Mouse (Mus musculus) cerebellum, postnatal 14 days (tissue): ENCODE results near the gene Gm44805.

Experiments
- DNase-seq, 2 experiments: peaks; one replicate each; pipeline ENCODE4 v3.0.0; 2021; ENCODE audit warnings: mixed read lengths in 2 of 2

The Gm44805 gene

DNA sequence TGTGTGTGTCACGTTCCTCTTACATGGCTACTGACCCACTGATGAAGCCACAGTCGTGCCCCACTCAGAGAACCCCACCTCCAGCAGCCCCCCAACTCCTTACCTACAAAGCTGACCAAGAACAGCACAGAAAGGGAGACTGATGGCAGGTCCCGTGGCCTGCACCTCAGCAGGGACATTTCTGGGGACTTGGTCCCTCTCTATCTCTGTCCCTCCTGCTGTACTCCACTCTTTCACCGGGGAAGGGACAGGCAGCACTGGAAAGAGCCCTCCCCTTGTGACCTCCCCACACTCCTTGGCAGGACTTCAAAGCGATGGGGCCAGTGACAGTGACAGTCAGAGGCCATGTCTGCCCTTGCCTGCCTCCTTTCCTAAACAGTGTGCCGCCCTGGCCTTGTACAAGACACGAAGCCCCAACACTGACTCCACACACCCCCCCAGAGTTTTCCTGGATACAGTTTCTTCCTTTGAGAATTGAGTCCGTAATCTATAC is at the start of gene Gm44805, which contains the start of gene Apoc4:
TSS of gene Gm44805 (minus strand) at position 222 of the 493 bp plus-strand sequence.
TSS of gene Apoc4 (minus strand) at position 278 of the 493 bp plus-strand sequence.
- DNase-seq = no peak

DNA sequence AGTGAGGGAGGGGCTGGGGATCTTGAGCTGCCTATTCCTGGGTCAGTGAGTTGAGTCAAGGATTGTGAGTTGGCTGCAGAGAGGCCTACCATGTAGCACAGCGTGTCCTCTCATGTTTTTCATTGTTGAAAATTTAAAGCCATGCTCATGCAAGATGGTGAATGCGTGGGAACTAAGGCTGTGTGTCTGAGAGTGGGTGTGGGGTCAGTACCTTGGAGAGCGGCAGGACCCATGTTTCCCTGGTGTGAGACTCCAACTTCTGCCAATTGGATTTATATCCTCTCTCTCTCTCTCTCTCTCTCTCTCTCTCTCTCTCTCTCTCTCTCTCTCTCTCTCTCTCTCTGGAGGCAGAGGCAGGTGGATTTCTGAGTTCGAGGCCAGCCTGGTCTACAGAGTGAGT is 45.3 kb upstream of the Gm44805 start:
- no peak for DNase-seq

DNA sequence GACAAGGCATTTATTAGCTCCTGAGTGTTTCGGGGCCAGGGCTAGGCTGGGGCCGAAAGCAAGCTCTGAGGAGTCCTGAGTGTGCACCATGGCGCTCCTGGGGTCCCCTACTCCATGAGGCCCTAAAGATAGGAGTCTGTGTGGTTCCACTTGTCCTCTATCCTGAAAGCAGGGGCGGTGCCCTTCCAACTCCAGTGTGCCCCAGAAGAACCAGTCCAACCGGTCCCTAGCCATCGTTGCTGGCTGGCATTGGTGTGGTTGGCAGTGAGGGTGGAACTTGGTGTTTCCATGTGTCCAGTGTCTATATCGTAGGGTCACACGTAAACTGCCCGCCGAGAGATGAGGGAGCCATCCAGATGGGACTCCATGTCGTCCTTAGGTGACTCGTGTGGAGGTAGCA is 42.9 kb upstream of the Gm44805 start:
- no peak for DNase-seq

DNA sequence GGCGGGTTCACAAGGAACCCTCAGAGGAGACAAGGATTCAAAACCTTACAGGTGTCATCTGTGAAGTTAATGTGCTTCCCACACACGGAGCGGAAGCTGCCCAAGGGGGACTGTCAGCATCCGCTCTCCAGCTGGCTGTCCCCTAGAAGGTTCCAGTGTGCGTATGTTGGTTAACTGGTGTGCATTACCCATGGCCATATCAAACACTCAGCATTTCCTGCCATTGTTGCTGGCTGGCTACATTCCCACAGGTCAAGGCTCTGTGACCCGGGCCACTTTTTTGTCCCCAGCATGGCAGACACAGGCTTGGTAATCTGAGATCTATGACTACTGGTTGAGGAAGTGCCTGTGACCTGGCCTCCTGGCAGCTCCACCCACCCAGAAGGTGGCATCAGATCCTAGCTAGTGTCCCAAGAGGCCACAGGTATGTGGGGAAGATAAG is 41.6 kb upstream of the Gm44805 start:
- no peak for DNase-seq

DNA sequence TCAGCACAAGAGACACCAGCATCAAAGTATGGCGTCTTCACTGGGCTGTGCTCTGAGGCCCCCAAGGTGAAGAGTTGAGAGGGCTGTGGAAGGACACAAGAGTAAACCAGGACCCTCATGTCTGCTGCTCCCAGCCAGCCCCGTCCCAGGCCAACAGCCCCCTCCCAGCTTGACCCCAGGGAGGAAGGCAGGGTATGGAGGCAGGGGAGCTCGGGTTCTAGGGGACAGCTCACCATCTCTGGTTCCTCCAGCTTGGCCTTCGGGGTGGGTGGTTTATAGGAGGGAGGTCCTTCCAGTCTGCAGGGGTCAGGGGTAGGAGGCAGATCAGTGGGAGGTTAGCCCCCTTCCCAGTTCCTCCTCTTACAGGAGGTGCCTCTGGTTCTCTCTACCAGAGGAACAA is 38.0 kb upstream of the Gm44805 start:
- DNase-seq = no peak

DNA sequence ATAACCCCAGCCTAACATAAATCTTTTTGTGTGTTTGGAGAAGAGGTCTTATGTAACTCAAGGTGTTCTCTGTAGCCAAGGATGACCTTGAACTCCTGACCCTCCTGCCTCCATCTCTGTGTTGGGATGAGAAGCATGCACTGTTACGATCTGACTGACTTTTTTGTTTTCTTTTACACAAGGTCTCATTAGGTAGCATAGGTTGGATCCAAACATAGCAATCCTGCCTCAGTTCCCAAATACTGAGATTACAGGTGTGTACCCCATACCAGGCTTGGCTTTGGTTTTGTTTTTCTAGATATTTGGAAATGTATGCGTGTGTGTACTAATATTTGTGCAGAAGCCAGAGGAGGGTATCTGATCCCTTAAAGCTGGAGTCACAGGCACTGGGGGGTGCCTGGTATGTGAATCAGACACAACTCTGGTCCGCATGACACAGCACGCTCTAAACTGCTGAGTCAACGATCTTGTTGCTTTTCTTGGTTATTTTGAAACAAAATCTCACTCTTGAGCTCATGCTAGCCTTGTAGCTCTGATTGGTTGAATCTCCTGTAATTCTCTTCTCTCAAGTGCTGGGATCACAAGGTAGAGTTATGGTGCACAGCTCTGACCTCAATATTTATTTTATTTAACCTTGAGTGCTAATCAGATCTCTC is 37.2 kb upstream of the Gm44805 start:
- no peak for DNase-seq

DNA sequence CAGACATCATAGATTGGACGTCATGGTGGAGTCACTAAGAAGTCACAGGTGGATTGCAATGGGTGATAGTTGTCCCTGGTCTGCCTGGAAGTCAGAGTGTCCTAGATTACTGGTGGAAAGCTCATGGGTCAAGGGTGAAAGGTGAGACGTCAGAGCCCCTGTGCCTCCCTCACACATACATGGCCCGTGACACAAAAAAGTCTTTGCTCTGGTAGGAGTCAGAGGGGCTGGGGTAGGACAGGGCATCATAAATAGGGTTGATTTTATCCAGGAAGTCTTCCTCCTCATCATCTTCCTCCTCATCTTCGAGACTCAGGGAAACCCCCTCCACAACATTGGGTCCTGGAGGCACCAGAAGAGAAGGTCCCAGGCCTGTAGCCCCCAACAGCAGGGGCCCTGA is 36.1 kb upstream of the Gm44805 start:
- no peak for DNase-seq

DNA sequence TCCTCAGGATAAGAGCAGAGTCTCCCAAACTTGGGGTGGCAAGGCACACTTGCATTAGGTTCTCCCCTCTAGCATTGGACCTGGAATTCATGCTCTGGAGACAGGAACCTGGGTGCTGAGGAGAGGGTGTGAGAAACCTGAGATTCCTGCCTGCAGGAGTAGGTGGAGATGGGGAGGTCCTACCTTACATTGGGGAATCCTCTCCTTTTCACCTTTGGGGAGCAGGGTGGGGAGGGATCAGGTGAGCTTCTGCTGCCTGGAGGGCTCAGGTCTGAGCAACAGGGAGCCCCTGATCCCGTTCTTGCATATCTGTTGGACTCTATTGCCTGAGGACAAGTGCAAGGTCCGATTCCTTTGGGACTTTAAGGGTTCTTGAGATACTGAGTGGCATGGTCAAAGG is 35.6 kb upstream of the Gm44805 start:
- DNase-seq = no peak

DNA sequence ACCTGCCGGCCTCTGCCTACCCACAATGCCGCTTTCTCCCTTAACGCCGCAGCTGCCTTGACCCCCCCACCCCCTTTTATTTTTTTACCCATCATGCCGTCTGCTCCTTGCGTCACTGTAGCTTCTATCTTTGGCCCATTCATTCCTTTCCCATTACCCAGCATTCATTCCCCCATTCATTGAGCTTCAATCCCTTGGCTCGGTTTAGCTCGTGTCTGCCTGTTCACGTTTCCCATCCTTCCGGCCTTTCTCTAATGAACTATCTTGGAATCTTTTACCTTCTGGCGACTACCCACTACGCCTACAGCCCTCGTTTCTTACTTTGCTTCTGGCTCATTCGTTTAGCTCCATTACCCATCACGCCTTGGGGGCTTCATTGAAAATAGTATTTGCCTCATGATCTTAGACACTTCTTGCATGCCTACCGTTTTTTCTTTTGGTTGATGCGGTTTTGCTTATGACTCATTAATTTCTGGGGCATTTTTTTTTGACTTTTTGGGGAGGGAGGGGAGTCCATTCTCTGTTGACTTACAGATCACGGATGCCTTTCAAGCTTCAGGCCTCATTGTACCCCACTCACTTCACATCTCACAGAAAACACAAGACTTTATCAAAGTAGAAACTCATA is 34.9 kb upstream of the Gm44805 start:
- DNase-seq = no peak

DNA sequence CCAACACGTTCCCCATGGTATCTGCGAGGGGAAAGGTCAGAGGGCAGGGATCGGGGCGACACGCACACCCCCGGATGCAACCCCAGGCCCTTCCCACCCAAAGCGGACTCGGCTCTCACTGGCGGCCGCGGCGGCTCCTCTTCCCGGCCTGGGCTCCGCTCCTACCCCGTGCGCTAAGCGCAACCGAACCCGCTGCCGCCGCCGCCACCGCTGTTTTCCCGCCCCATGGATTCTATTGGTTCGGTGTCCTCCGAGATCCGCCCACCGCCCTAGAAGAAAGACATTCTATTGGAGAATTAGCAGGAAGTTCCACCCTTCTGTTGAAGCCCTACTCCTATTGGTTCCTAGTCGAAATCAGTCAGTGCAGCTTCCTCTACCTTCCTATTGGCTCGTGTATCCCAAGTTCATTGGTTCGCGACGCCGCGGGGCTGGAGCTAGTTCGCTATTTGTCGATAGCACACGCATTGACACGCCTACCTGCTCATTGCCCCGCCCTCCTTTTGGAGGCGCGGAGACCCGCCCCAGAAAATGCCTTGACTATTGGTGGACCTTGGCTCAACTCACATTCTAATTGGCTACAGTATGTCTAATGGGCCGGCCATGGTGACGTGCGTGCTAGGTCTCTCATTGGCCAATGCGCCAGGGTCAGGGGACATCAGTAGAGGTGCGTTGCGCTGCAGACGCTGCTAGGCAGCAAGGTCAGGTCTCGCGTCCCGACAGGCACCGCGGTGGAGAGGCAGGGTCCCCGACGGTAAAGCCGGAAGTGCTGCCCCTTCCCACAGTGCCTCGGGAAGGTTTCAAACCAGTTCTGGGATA is 34.2 kb upstream of the Gm44805 start, which contains the start of gene Tomm40:
TSS of gene Tomm40 (minus strand) at position 200 of the 816 bp plus-strand sequence.
- peak; percentile 99 for DNase-seq

DNA sequence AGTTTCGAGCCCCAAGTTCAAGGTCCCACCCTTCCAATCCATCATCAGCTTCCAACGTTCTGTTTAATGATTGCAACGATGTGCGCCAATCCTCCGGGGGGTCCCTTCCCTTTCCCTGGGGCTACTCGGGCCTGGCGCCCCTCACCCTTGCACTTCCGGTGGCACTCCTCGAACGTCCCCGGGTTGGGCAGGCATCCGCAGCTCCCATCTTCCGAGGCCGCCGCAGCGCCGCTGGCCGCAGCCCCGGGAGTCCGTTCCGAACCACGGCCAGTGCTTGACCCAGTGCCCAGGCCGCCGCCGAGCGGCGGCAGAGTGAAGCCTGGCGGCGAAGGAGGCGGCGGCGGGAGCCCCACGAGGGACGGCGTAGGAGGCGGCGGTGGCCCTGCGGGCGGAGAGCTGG is 33.6 kb upstream of the Gm44805 start:
- peak in 1 of 2 experiments; percentile 65 for DNase-seq

DNA sequence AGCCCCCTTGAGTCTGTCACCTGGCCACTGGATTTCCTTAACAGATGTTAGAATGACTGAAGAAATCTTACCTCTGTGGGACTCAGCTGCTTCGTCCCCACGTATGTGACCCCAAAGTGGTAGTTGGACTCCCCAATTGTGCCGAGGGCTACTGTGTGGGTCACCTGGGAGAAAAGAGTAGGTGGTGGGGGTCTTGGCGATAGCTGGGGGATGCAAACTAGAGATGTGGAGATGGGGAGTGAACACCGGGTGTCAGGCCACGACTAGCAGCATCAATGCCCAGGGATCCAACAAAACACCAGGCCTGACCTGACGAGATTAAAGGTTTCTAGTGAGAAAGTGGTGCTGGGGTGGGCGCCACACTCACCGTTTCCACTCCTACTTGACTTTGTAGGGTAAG is 32.4 kb upstream of the Gm44805 start:
- no peak for DNase-seq

DNA sequence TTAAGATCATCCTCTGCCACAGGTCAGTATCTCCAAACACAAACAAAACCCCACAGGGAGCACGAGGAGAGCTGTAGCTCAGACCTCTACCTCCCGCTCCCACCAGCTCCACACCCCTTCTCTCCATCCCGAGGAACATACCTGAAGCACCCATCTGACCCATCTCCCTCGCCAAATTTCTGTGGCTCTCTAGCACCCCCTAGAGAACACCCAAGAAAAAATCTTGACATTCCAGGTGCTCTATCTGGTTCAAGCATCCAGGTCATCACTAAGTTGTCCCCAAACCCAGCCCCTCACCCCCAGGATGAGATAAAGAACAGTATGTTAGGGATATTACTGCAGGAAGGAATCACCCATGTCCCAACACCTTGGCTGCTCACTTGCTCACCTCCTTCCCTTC is 32.0 kb upstream of the Gm44805 start:
- peak; percentile 53 to 62 for DNase-seq

DNA sequence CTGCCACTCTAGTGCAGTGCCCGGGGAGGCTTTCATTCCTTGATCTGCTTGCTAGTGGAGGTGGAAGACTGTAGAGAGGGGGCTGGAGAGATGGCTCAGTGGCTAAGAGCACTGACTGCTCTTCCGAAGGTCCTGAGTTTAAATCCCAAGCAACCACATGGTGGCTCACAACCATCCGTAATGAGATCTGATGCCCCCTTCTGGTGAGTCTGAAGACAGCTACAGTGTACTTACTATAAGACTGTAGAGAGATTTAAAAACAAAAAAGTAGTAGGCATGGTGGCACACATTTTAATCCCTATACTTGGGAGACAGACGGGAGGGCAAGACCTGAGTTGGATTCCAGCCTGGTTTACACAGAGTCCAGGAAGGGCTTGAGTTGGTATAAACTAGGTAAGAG is 31.2 kb upstream of the Gm44805 start:
- no peak for DNase-seq

DNA sequence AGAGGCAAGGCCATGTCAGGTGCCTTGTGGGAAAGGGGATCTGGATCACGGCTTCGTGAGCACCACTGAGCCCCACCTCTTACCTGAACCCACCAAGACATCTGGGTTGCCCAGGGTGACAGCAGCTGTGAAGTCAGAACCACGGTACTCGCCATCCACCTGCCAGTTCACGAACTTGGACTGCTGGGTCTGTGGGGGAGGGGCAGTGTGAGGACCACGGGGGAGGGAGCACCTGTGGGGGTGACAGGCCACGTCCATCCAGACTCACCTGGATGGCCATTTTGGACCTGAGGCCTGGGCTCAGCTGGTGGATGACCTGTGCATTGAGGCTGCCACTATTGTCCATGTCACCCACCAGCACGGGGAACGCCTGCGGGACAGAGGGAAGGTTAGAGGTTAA is 29.4 kb upstream of the Gm44805 start:
- DNase-seq = no peak

DNA sequence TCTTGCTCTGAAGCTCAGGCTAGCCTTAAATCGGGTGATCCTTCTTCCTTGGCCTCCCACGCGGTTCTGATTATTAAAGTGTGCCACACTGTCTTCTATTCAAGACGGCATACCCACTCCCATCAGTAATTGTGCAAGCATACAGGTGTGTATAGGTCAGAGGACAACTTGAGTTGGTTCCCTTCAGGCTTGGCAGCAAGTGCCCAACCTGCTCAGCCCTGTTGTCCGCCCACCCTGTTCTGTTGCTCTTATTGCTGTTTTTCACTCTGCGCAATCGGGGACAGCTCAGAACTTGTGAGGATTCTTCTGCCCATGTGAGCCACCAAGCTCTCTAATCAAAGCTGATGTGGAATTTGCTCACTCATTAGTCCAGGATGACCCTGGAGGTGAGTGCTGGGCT is 24.0 kb upstream of the Gm44805 start:
- no peak for DNase-seq

DNA sequence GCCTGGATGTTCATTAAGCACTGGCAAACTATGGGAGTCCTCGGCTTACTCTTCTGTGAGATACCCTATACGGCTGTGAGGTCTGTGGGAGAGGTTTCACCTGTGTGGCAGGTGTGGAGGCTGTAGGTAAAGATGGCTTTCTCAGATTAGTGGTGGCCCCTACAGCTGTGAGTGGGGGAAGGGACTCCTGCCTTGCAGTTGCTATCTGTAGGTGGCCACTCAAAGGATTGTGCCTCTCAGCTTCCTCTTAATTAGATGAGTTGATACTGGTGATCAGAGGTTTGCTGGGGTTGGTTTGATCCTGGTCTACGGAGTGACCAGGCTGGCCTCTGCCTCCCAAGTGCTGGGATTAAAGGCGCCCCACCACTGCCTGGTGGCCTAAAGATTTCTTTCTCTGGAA is 23.3 kb upstream of the Gm44805 start:
- DNase-seq = no peak

DNA sequence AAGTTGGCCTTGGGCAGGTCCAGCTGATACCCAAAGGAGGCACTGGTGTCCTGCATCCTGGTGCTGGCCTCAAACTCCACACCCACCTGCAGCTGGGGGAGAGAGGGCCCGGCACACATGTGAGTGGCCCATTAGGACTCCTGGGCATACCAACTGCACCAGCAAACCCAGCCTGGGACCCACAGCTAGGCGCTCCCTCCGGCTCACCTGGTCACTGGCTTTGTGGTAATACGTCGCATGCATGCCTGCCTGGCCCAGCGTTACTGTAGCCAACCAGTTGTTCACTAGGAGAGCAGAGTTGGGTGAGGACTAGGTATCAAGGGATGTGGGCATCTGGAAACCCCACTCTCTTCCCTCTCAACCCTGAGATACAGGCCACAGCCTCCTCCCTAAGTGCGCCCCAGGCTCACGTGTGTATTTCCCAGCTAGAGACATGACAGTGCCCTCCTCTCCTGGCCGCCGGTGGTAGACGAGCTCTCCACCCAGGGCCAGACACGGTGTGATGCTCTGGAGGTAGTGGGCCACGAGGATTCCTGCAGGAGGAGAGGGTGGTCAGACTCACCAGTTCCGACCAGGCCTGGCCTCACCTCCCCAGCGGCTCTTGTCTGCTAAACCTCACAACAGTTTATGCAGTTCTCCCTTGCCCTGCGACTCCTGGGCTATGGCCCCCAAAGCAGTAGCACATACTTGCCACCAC is 21.8 kb upstream of the Gm44805 start:
- DNase-seq = no peak

DNA sequence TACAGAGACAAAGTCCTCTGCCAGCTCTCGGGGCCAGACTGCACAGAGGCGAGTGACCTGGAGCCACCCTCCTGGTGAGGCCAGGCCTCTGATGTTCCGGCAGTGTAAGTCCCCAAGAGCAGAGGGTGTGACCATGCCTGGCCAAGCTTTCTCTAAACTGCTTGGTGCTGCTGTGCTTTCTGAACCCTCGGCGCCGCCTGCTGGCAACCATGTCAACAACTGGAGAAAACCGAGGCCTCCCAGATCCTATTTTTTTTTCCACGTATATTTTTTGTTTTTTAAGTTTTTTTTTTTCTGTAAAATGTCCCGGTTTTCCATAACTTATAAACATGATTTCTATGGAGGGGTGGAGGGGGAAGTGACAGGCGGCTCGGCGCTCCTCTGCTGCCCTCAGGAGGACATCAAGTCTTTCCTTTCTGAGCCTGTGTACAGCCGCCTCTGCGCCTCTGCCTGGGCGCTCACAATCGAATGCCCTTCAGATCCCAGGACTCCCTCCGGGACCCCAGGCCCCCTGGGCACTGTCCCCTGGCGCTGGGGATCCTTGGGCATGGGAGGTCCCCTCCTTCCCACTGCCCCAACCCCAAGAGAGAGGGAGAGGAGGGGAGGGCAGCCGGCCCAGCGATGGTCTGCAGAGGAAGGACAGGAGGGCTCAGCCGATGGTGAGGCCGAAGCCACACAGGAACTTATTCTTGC is 20.0 kb upstream of the Gm44805 start:
- peak; percentile 55 to 71 for DNase-seq

DNA sequence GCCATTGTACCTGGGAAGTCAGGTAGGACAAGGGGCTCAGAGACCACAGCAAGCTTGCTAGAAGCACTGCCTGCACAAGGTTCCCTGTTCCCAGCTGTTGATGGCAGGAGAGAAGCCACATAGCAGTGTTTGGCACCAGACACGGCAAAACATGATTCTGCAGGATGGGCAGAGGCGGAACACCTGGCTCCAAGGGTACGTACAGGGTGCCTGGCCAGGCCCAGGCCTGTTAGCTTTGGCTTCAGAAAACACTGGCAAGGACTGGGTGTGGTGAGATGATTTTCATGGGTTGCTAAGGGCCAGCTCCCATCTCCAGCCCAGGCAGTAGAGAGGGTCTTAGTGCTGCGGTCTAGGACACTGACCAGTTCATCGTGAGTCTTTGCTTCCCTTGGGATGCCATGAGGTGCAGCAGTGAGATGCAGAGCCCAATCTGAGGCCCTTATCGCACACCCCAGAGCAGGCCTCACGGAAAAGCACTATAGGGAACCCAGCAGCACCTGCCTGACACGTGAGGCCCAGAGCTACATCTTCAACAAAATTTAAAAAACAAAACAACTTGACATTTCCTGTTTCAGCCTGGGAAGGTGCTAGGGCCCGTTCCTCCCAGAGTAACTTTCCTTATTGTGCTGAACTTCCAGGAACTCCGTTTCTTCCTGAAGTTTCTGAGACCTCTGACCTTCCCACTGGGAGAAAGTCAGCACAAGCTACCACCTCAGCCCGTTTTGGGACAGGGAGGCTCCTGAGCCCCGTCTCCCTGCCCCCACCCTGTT is 19.3 kb upstream of the Gm44805 start:
- DNase-seq = no peak

DNA sequence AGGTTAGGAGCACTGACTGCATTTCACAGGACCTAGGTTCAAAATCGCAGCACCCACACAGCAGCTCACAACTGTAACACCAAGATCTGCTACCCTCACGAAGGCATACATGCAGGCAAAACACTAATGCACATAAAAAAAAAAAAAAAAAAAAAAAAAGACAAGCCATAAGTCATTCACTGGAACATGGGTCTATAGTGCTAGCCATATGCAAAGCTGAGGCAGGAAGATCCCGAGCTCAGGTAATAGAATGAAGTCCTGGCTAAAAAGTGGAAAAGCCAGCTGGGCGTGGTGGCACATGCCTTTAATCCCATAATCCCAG is 18.6 kb upstream of the Gm44805 start:
- DNase-seq = no peak
